Mouse (Mus musculus) lung, postnatal 10 days (tissue): Measurements from ENCODE around the gene Uqcc1.

ENCODE experiments used
- DNase-seq: peaks from one replicate; pipeline ENCODE4 v3.0.0; 2021

Uqcc1 gene

DNA sequence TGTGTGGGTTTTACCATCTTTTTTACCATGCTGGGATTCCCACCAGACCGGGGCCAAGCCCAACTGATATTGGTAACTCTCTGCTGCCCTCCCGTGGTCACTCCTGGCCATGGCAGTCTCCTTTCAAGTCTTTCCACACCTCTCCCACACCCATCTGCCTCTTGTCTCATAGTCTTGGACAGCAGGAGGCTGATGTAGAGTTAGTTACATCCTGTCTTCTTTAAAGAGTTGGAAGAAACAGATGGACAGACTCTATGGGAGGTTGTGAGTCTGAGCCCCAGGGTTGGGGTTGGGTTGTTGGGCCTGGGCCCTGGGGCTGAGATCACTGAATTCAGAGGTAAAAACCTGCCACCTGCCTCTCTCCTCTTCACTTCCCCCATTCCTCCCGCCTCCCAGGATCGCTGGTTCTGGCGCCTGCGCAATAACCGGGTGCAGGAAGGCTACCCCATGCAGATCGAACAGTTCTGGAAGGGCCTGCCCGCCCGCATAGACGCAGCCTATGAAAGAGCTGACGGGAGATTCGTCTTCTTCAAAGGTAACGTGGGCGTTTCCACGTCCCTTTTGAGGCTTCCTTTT is 118.2 kb downstream of the Uqcc1 start:
- peak; percentile 83 for DNase-seq

DNA sequence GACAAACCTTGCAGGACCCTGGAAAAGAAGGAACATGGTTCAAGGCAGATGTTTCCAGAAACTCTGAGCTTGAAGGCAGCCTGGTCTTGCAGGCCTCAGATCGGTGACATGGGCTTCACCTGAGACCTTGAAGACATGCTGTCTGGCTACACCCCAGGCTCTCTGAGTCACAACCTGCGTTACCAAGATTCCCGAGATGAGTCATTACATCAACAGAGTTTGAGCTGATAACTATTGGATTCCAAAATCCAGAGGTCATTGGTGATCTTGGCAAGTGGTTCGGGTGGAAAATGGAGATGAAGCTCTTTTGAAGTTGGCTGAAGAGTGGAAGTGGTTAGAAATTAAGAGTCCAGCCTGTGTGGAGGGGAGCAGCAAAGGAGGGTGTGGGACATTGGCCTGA is 120.5 kb downstream of the Uqcc1 start:
- no peak for DNase-seq

DNA sequence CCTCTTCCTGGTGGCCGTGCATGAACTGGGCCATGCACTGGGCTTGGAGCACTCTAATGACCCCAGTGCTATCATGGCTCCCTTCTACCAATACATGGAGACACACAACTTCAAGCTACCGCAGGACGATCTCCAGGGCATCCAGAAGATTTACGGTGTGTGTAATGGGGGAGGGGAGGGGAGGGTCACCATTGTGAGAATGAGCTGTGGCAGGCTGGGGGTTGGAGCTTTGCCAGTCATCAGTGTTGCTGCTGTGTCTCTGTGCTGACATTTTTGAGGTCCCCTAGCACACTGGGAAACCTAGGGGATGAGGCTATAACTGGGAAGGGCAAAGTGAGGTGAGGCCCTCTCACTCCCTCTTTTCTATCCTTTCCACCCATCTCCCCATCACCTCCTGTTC is 122.7 kb downstream of the Uqcc1 start:
- DNase-seq: no peak

DNA sequence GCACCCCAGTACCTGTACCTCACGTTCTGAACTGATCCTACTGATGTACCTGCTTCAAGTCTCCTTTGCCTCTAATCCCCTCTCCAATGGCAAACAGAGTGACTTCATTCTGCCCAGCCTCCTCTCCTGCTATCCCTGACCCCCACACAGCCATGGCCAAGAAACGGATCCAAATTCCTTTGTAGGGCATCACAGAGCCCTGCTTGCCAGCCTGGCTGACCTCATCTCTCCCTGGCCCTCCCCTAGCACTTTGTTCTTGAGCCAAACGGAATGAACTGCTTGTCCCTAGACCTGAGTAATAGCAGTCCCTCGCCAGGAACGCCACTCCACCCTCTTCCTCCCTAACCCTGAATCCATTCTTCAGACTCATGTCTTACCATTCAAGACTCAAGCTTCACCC is 123.6 kb downstream of the Uqcc1 start:
- peak; percentile 51 for DNase-seq

DNA sequence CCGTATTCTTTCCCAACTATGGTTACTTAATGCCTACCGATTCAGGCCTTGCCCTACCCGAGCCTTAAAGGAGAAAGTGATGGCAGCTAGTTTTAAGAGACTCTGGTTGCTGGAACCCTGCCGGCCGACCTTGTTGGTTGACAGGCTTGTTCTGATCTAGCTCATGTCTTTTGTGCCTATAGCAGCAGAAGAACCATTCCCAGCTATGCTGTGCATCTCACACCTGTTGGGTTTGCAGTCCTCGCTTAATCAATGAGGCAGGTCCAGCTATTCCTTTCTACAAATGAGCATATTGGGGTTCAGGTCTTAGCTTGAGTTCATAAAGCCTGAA is 124.2 kb downstream of the Uqcc1 start:
- no peak for DNase-seq

DNA sequence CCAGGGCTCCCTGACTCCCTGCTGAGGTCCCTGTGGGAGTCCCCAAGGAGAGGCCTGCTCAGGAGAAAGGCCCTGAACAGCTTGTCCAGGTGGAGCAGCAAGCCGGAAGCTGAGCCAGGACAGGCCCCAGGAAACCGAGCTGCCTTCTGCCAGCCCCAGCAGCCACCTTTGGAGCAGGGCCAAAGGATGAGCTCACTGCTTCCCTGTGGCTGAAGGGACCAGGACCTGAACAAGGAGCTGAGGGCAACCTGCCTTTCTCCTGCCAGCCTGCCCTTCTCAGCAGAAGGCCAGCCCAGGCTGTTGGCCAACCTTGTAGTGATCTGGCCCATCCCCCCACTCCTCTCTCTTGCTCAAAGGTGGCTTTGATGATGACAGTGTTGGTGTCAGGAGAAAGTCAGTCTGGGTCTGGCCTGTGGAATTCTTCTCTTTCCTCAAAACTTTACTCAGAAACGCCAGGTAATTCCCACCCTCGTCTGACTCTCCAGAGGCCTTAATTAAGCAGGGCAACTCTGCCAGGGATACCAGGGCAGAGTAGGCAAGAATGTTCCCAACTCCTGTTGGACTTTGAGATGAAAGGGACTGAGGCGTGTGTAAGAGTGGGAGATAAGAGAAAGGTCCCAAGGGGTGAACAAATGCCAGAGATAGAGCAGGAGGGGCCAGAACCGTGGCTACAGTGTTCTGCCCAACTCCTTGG is 124.7 kb downstream of the Uqcc1 start:
- peak; percentile 60 for DNase-seq

DNA sequence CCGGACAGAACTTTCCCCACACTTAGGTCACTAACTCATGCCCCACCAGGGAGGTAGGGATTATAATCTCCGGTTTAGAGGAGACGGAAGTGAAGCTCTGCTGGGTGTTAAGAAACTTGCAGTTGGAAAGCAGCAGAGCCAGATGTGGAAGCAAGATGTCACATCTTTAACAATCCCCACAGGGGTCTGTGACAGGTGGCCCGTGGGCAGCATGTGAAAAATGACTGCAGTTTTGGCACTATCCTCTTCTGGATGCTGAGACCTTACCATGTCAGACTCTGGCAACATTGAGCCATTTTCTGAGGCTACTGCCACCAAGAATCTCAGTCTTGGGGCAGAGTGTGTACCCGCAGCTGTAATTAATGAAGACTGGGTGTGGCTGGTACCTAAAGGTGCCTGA is 126.1 kb downstream of the Uqcc1 start:
- DNase-seq: no peak

DNA sequence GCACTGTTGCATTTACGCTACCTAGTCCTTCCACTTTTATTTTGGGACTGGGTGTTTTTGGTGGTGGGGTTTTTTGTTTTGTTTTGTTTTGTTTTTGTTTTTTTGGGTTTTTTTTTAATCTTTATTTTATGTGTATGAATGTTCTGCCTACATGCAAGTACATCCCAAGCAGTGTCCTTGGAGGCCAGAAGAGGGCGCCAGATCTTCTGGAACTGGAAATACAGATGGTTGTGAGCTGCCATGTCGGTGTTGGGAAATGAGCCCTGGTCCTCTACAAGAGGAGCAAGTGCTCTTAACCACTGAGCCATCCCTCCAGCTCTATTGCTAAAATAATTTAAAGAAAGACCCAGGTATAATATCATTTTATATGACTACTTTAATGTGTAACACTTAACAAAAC is 127.3 kb downstream of the Uqcc1 start:
- DNase-seq: no peak

DNA sequence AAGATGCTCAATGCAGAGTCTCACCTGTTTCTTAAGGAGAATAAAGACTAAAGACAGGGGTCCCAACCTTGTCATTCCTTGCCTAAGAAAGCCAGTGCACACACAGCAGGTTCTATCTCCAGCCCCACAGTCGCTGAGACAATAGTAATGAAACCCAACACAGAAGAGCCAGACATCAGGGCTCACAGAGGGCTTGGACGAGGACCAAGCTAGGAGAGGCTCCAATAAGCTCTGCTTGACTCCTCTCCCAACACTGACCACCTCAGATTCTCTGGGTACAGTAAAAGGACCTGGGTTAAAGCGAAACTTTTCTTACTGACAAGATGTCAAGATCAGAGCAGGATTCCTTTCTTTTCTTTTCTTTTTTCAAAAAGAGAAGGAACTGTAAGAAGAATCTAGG is 131.5 kb downstream of the Uqcc1 start:
- no peak for DNase-seq
